Mouse (Mus musculus) midbrain, embryonic 16.5 days (tissue): Measurements from ENCODE around the gene E130308A19Rik. TPM values are rescaled to one million over a fixed set of nuclear protein-coding genes. Genes with fewer than 3 reads are reported as not detected.

Source experiments
- ATAC-seq: fragments of 200-750 bp; cut with Nextera tagmentation; 2 replicates; pipeline ENCODE4 v1.8.0; 2017; ENCODE audit warnings: moderate TSS enrichment
- H3K27ac ChIP-seq: fragments of 300-500 bp; sonication (generic); 2 replicates; pipeline ENCODE4 v1.5.1; 2014; ENCODE audit warnings: mild to moderate bottlenecking, low read length, mixed read lengths
- H3K27me3 ChIP-seq: fragments of 300-500 bp; sonication (generic); 2 replicates; pipeline ENCODE4 v1.6.1; 2014; ENCODE audit warnings: low read depth, low read length, mixed read lengths; ENCODE audit not compliant: control insufficient read depth, insufficient read depth
- H3K36me3 ChIP-seq: fragments of 300-500 bp; sonication (generic); 2 replicates; pipeline ENCODE4 v1.6.1; 2014; ENCODE audit warnings: mild to moderate bottlenecking, low read length, moderate library complexity, mixed read lengths; ENCODE audit not compliant: control insufficient read depth, insufficient read depth
- H3K4me1 ChIP-seq: fragments of 300-500 bp; sonication (generic); 2 replicates; pipeline ENCODE4 v1.6.1; 2014; ENCODE audit warnings: mild to moderate bottlenecking, low read length, mixed read lengths; ENCODE audit not compliant: control insufficient read depth, insufficient read depth
- H3K4me2 ChIP-seq: fragments of 300-500 bp; sonication (generic); 2 replicates; pipeline ENCODE4 v1.6.1; 2014; ENCODE audit warnings: mild to moderate bottlenecking, low read length, mixed read lengths
- H3K4me3 ChIP-seq: fragments of 300-500 bp; sonication (generic); 2 replicates; pipeline ENCODE4 v1.5.1; 2014; ENCODE audit warnings: low read depth, mild to moderate bottlenecking, low read length, moderate library complexity, mixed read lengths
- H3K9ac ChIP-seq: fragments of 300-500 bp; sonication (generic); 2 replicates; pipeline ENCODE4 v1.6.1; 2014; ENCODE audit warnings: low read depth, low read length, mixed read lengths
- H3K9me3 ChIP-seq: fragments of 300-500 bp; sonication (generic); replicated peaks from 2 replicates; pipeline ENCODE4 v1.6.1; 2014; ENCODE audit warnings: mild to moderate bottlenecking, low read length, mixed read lengths; ENCODE audit not compliant: control insufficient read depth, poor library complexity, severe bottlenecking
- WGBS: fragments of 180-500 bp; shearing (Covaris S2); extraction: QIAGEN DNeasy Blood & Tissue Kit; methylation state at CpG from one replicate; pipeline ENCODE4 v1.1.7; 2014; 5-methylcytosine and 5-hydroxymethylcytosine counted together
- polyA plus RNA-seq: library from polyadenylated mRNA; unstranded; fragments of >200 nt; fragmentation: Nextera tagmentation; extraction: Ambion mirVana; gene quantifications from 2 replicates; pipeline ENCODE4 v1.2.1, GENCODE M21; 2015

Gene E130308A19Rik
- polyA plus RNA-seq, 1 experiment from 2014 or later: 38.1 TPM

- no peak overlapping the region for H3K4me2 ChIP-seq
- no peak overlapping the region for H3K9ac ChIP-seq
- 97% methylated on average over 2 of the region's 2 CpGs for WGBS
- no peaks in the 10 kb centered on the region for H3K9me3 ChIP-seq
- no peak overlapping the region for H3K27ac ChIP-seq
- ATAC-seq: no peak
- H3K27me3 ChIP-seq: no peaks in the 10 kb centered on the region
- no peak overlapping the region for H3K4me3 ChIP-seq
- H3K36me3 ChIP-seq: no peaks in the 10 kb centered on the region
- peaks cover 2% of the 10 kb centered on the region; the same call in 1 of the 2 replicates for H3K4me1 ChIP-seq
Measured at GRCm38 (mm10) chr4:59645610-59646009, 19.6 kb downstream of the E130308A19Rik start.

GRCm38 (mm10) chr4:59646020-59646696 is 20.1 kb downstream of the E130308A19Rik start:
- H3K36me3 ChIP-seq: no peaks in the 10 kb centered on the region
- no peak overlapping the region for H3K9ac ChIP-seq
- no peaks in the 10 kb centered on the region for H3K27me3 ChIP-seq
- H3K4me1 ChIP-seq: peaks cover 2% of the 10 kb centered on the region; the same call in 1 of the 2 replicates
- no peaks in the 10 kb centered on the region for H3K9me3 ChIP-seq
- 96% methylated on average over 10 of the region's 10 CpGs for WGBS
- no peak overlapping the region for H3K4me2 ChIP-seq
- ATAC-seq: no peak
- no peak overlapping the region for H3K27ac ChIP-seq
- no peak overlapping the region for H3K4me3 ChIP-seq

DNA sequence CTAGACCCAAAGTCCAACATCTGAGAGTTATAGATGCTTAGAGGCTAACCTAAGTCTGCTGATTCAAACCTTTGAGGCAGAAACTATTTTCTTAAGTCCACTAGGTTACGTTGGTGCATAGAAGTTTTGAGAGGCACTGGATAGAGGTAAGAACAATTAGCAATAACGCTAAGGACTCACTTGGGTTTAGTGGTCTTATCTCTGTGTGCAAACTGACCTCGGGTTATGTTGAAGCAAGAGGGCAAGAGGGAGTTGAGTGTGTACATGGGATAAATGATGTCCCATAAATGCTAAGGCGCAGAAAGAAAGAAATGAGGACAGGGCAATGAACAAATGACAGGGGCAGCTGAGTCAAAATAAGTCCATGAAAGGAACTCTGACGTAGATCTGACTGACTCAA is 23.1 kb downstream of the E130308A19Rik start:
- no peak for ATAC-seq
- no peak overlapping the region for H3K4me3 ChIP-seq
- no peaks in the 10 kb centered on the region for H3K27me3 ChIP-seq
- no peaks in the 10 kb centered on the region for H3K36me3 ChIP-seq
- no peak overlapping the region for H3K9ac ChIP-seq
- no peaks in the 10 kb centered on the region for H3K9me3 ChIP-seq
- 90% methylated on average over 5 of the region's 5 CpGs for WGBS
- no peak overlapping the region for H3K27ac ChIP-seq
- H3K4me2 ChIP-seq: no peak overlapping the region
- H3K4me1 ChIP-seq: peaks cover 2% of the 10 kb centered on the region; the same call in 1 of the 2 replicates

DNA sequence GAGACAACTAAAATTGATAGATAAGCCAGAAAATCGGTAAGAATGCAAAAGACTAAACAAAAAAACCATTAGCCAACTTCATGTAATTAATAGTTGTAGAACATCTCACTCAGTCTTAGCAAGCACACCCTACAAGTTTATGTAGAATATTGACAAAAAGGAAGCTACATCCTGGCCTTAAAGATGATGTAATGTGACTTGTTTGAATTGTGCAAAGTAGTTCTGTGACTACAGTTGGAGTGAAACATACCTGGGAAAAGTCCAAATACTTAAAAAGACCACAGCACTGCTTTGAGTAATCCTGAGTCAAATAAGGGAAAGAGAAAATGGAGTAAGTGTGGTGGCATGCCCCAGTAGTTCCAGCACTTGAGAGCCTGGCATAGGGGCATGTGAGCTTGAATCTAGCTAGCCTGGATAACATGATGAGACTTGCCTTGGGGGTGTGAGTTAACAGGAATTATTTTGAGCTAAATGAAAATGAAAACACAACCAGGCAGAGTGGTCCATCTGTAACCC is 26.2 kb downstream of the E130308A19Rik start:
- H3K27me3 ChIP-seq: no peaks in the 10 kb centered on the region
- H3K4me1 ChIP-seq: no peaks in the 10 kb centered on the region
- no peak overlapping the region for H3K4me3 ChIP-seq
- no peaks in the 10 kb centered on the region for H3K9me3 ChIP-seq
- no peak overlapping the region for H3K9ac ChIP-seq
- no peak overlapping the region for H3K4me2 ChIP-seq
- 96% methylated on average over 1 of the region's 1 CpGs for WGBS
- no peaks in the 10 kb centered on the region for H3K36me3 ChIP-seq
- no peak for ATAC-seq
- no peak overlapping the region for H3K27ac ChIP-seq

- Histone ChIP-seq H3K9me3 (no peaks in the 10 kb centered on the region), H3K4me1 (no peaks in the 10 kb centered on the region), H3K27me3 (no peaks in the 10 kb centered on the region), H3K36me3 (no peaks in the 10 kb centered on the region), H3K9ac (no peak overlapping the region), H3K4me2 (no peak overlapping the region), H3K4me3 (no peak overlapping the region), H3K27ac (no peak overlapping the region)
- 77% methylated on average over 5 of the region's 5 CpGs for WGBS
- no peak for ATAC-seq
Measured at GRCm38 (mm10) chr4:59656061-59656642, 30.1 kb downstream of the E130308A19Rik start.

DNA sequence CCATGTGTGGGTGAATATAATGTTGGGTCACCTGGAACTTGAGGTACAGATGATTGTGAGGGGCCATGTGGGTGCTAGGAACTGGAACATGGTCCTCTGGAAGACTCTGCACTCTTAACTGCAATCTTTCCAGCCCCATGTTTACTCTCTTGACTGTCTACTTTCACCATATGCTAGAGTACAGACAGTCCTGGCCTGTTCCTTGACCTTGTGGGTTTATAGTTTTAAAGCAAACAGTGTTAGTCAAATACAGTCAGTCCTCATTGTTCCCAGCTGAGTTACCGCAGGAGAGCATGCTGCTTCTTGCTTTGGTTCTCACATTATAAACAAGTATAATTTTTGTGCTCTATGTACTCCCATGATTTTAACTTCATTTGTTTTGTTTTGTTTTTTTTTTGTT is 36.2 kb downstream of the E130308A19Rik start:
- 97% methylated on average over 1 of the region's 1 CpGs for WGBS
- no peak for ATAC-seq

DNA sequence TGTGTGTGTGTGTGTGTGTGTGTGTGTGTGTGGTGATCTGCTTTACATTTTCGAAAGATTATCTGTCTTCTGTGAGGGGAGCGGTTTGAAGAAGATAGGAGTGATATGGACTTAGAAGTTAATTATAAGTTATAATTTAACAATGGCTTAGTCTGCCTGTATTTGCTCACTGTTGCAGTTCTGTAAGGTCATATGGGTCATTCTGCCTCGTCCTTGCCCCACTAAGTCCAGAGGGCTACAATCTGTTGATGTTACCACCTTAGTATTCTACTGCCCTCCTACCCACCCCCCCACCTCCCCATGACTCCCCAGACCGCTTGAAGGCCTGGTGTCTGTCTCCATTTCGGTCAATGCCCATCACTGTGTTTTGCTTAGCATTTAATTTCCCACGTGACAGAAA is 37.4 kb downstream of the E130308A19Rik start:
- no peak for ATAC-seq
- no peaks in the 10 kb centered on the region for H3K4me1 ChIP-seq
- H3K36me3 ChIP-seq: no peaks in the 10 kb centered on the region
- H3K27me3 ChIP-seq: no peaks in the 10 kb centered on the region
- 94% methylated on average over 6 of the region's 6 CpGs for WGBS
- H3K4me2 ChIP-seq: no peak overlapping the region
- no peak overlapping the region for H3K4me3 ChIP-seq
- no peak overlapping the region for H3K27ac ChIP-seq
- no peaks in the 10 kb centered on the region for H3K9me3 ChIP-seq
- H3K9ac ChIP-seq: no peak overlapping the region

More for the DNA sequence above, 36.2 kb downstream of the E130308A19Rik start:
- Histone ChIP-seq H3K27me3 (no peaks in the 10 kb centered on the region), H3K4me1 (no peaks in the 10 kb centered on the region), H3K4me3 (no peak overlapping the region), H3K9ac (no peak overlapping the region), H3K9me3 (no peaks in the 10 kb centered on the region), H3K27ac (no peak overlapping the region), H3K36me3 (no peaks in the 10 kb centered on the region), H3K4me2 (no peak overlapping the region)

GRCm38 (mm10) chr4:59666550-59667317 is 40.7 kb downstream of the E130308A19Rik start:
- WGBS: 81% methylated on average over 3 of the region's 3 CpGs
- ATAC-seq: no peak
- Histone ChIP-seq H3K36me3 (no peaks in the 10 kb centered on the region), H3K27ac (no peak overlapping the region), H3K9ac (no peak overlapping the region), H3K9me3 (no peaks in the 10 kb centered on the region), H3K4me1 (no peaks in the 10 kb centered on the region), H3K27me3 (no peaks in the 10 kb centered on the region), H3K4me3 (no peak overlapping the region), H3K4me2 (no peak overlapping the region)

DNA sequence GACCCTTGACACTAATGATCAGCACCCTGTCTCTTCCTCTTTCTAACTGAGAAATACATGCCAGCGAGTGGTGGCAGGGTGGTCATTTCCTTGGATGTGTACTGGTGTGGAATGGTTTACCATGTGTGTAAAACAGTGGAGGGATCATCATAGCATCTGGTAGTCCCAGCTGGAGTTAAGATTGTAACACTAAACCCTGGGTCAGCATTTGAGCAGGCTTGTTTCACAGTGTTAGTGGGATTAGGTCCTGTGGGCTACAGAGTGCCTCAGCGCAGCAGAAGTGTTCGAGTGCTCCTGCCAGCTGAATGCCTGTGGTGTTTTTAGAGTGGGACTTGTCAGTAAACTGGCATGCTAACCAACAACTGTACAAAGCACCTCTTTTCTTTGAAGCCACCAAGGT is 42.0 kb downstream of the E130308A19Rik start:
- H3K36me3 ChIP-seq: no peaks in the 10 kb centered on the region
- H3K4me2 ChIP-seq: no peak overlapping the region
- 47% methylated on average over 3 of the region's 3 CpGs for WGBS
- H3K4me1 ChIP-seq: no peaks in the 10 kb centered on the region
- H3K4me3 ChIP-seq: no peak overlapping the region
- ATAC-seq: no peak
- no peak overlapping the region for H3K27ac ChIP-seq
- H3K27me3 ChIP-seq: no peaks in the 10 kb centered on the region
- H3K9me3 ChIP-seq: no peaks in the 10 kb centered on the region
- no peak overlapping the region for H3K9ac ChIP-seq
